Mouse (Mus musculus) 3134 (cell line): Measurements from ENCODE around the gene Cramp1l.

Experiments
- DNase-seq: peaks from one replicate; pipeline ENCODE4 v3.0.0-alpha.2; 2011; ENCODE audit warnings: low spot score; ENCODE audit not compliant: insufficient read length; ENCODE audit errors: extremely low read depth

Cramp1l gene

GRCm38 (mm10) chr17:25015655-25016291, at the start of gene Cramp1l, which contains the start of gene Ift140:
Gene Cramp1l (minus strand): TSS chr17:25015788.
Gene Ift140 (plus strand): TSS chr17:25016085.
- peak; percentile 99 for DNase-seq

GRCm38 (mm10) chr17:25065189-25065588, 49.6 kb upstream of the Cramp1l start:
- DNase-seq, result no peak

GRCm38 (mm10) chr17:25064351-25064750, 48.8 kb upstream of the Cramp1l start:
- no peak for DNase-seq

- no peak for DNase-seq
These were observed 48.3 kb upstream of the Cramp1l start for GRCm38 (mm10) chr17:25063872-25064271.

- DNase-seq, result no peak
These were observed 47.7 kb upstream of the Cramp1l start for GRCm38 (mm10) chr17:25063261-25063660.

GRCm38 (mm10) chr17:25057041-25057440, 41.5 kb upstream of the Cramp1l start:
- DNase-seq, result no peak

- DNase-seq, result no peak
These were observed 37.7 kb upstream of the Cramp1l start for GRCm38 (mm10) chr17:25053274-25053673.

- DNase-seq, result no peak
These were observed 31.6 kb upstream of the Cramp1l start for GRCm38 (mm10) chr17:25047143-25047542.

- no peak for DNase-seq
These were observed 29.7 kb upstream of the Cramp1l start for GRCm38 (mm10) chr17:25045281-25045680.

- DNase-seq, result no peak
These were observed 29.3 kb upstream of the Cramp1l start for GRCm38 (mm10) chr17:25044879-25045278.

- DNase-seq, result no peak
These were observed 20.6 kb upstream of the Cramp1l start for GRCm38 (mm10) chr17:25036183-25036582.

GRCm38 (mm10) chr17:25016292-25017132, 924 bp upstream of the Cramp1l start:
- peak; percentile 83 for DNase-seq

GRCm38 (mm10) chr17:25014841-25015570, 582 bp downstream of the Cramp1l start:
- no peak for DNase-seq

- peak; percentile 50 for DNase-seq
These were observed 1.7 kb downstream of the Cramp1l start for GRCm38 (mm10) chr17:25013606-25014501.

GRCm38 (mm10) chr17:25007480-25007879, 8.1 kb downstream of the Cramp1l start:
- DNase-seq, result no peak

- DNase-seq, result no peak
These were observed 10.5 kb downstream of the Cramp1l start for GRCm38 (mm10) chr17:25005102-25005501.

GRCm38 (mm10) chr17:24994721-24995120, 20.9 kb downstream of the Cramp1l start:
- no peak for DNase-seq

GRCm38 (mm10) chr17:24987221-24987620, 28.4 kb downstream of the Cramp1l start:
- no peak for DNase-seq

GRCm38 (mm10) chr17:24960852-24961715, 54.5 kb downstream of the Cramp1l start:
- DNase-seq, result no peak
